Mouse (Mus musculus) heart, embryonic 13.5 days (tissue): ENCODE data around the gene Slc3a1. TPM values are rescaled to one million over a fixed set of nuclear protein-coding genes. Genes with fewer than 3 reads are reported as not detected.

Experiments
- ATAC-seq: fragments of 200-750 bp; cut with Nextera tagmentation; 2 replicates; pipeline ENCODE4 v1.8.0; 2017; ENCODE audit warnings: moderate TSS enrichment; ENCODE audit not compliant: insufficient number of reproducible peaks, low FRiP score, low TSS enrichment; ENCODE audit errors: extremely low read depth
- H3K27ac ChIP-seq: fragments of 300-500 bp; sonication (generic); replicated peaks from 2 replicates; pipeline ENCODE4 v1.5.1; 2015; ENCODE audit warnings: moderate library complexity, mild to moderate bottlenecking, inconsistent platforms
- H3K27me3 ChIP-seq: fragments of 300-500 bp; sonication (generic); replicated peaks from 2 replicates; pipeline ENCODE4 v1.6.1; 2015; ENCODE audit warnings: mild to moderate bottlenecking, inconsistent platforms
- H3K36me3 ChIP-seq: fragments of 300-500 bp; sonication (generic); 2 replicates; pipeline ENCODE4 v1.6.1; 2015; ENCODE audit warnings: mild to moderate bottlenecking, inconsistent platforms
- H3K4me1 ChIP-seq: fragments of 300-500 bp; sonication (generic); 2 replicates; pipeline ENCODE4 v1.6.1; 2015; ENCODE audit warnings: inconsistent platforms
- H3K4me2 ChIP-seq: fragments of 300-500 bp; sonication (generic); 2 replicates; pipeline ENCODE4 v1.6.1; 2015; ENCODE audit warnings: inconsistent platforms, mild to moderate bottlenecking, moderate library complexity
- H3K4me3 ChIP-seq: fragments of 300-500 bp; sonication (generic); 2 replicates; pipeline ENCODE4 v1.5.1; 2015; ENCODE audit warnings: moderate library complexity, mild to moderate bottlenecking, inconsistent platforms
- H3K9ac ChIP-seq: fragments of 300-500 bp; sonication (generic); 2 replicates; pipeline ENCODE4 v1.6.1; 2015; ENCODE audit warnings: inconsistent platforms, mild to moderate bottlenecking, moderate library complexity
- H3K9me3 ChIP-seq: fragments of 300-500 bp; sonication (generic); 2 replicates; pipeline ENCODE4 v1.6.1; 2016; ENCODE audit warnings: inconsistent platforms
- WGBS: fragments of 180-500 bp; shearing (Covaris S2); methylation state at CpG from one replicate; pipeline ENCODE4 v1.1.7; 2015; ENCODE audit warnings: mixed read lengths; 5-methylcytosine and 5-hydroxymethylcytosine counted together
- polyA plus RNA-seq: library from polyadenylated mRNA; unstranded; fragments of >200 nt; fragmentation: Nextera tagmentation; extraction: Ambion mirVana; gene quantifications from 2 replicates; pipeline ENCODE4 v1.2.1, GENCODE M21; 2015

Gene Slc3a1
- polyA plus RNA-seq, 1 experiment from 2014 or later = 0.12 TPM

DNA sequence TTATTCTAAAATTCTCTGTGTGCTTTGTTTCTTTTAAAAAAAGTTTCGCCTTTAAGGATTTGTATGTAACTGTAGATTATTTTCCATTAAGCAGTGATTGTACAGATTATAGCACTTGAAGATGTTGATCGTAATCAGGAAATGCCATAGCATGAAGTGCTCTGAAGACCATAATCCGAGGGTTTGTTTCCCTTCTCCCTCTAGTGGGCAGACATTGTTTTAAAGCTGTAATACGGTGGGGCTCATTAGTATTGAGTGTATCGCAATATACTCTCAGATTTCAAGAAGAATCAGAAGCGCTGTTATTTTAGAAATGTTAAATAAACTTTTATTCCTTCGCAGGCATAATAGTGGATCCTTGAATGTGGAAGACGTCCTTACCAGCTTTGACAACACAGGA, 85.3 kb downstream of the Slc3a1 start:
- Histone ChIP-seq H3K9me3 (no peaks in the 10 kb centered on the region), H3K36me3 (no peaks in the 10 kb centered on the region), H3K27ac (no peak overlapping the region), H3K9ac (no peak overlapping the region), H3K4me3 (no peak overlapping the region), H3K27me3 (no peaks in the 10 kb centered on the region), H3K4me1 (no peaks in the 10 kb centered on the region), H3K4me2 (no peak overlapping the region)
- no peak for ATAC-seq
- 76% methylated on average over 8 of the region's 8 CpGs for WGBS

Other genes starting within 250 kb of the Slc3a1 start
- gene Lrpprc, start 237.6 kb upstream of the Slc3a1 start, polyA plus RNA-seq = 53.3 and 54.8 TPM in 2 replicates
- gene Ppm1b, start 71.6 kb upstream of the Slc3a1 start, polyA plus RNA-seq = 53.4 and 58.7 TPM in 2 replicates
- 22.5 and 22.7 TPM in 2 replicates for gene Prepl, start 61.9 kb downstream of the Slc3a1 start, polyA plus RNA-seq
- 6.2 and 6.5 TPM in 2 replicates for gene Camkmt, start 62.2 kb downstream of the Slc3a1 start, polyA plus RNA-seq